Mouse (Mus musculus): ENCODE results near the gene Kcnt2.
A peak's percentile ranks its signal among the peaks of the same experiment; 100 is the strongest.

The Kcnt2 gene

GRCm38 (mm10) chr1:140513451-140513850 lies 267.5 kb downstream of the Kcnt2 start:
- DNase-seq (ENCODE audit: low spot score), result no peak

DNA sequence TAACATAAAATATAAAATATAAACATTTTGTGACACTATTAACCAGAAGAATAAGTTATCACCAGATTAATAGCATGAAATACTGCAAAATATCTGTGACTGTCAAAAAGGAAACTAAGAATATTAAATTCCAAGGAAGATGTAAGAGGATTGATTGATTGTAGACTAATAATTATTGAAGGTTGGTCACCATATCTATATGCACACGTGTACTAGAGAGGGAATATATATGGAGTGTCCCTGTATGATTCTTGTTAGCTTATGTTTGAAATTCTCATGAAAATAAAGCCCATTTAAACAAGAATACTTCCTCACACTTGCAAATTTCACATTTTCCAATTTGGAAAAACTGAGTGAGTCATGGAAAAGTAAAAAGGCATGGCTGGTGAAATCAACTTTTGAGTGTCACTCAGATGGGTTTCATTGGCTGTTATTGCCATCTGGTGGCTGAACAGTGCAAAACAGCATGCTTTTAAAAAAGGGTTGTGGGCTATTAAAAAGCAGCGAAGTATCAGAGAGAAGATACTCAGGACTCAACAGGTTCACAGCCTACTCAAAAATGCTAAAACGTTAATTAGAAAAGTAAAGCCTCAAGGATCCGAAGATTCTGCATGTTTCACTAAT lies 285.4 kb downstream of the Kcnt2 start:
- DNase-seq (ENCODE audit: low spot score), result peak; percentile 51

DNA sequence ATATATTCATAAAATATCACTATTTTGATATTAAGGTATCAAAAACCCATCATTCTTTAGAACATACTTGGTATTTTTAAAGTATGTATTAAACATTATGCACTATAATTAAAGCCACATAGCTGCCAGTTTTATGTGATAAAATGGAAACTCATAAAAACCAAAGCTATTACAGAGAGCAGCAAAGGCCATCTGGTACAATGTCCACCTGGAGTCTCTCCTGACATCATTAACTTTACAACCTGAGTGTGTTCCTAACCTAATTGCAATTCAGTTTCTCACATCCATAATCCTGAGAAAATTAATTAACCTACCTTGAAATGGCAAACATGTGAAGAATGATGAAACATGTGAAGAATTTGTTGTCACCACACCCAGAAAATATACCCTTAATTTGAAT lies 288.9 kb downstream of the Kcnt2 start:
- DNase-seq (ENCODE audit: low spot score), result no peak

GRCm38 (mm10) chr1:140542066-140542465 lies 296.1 kb downstream of the Kcnt2 start:
- no peak for DNase-seq (ENCODE audit: low spot score)

DNA sequence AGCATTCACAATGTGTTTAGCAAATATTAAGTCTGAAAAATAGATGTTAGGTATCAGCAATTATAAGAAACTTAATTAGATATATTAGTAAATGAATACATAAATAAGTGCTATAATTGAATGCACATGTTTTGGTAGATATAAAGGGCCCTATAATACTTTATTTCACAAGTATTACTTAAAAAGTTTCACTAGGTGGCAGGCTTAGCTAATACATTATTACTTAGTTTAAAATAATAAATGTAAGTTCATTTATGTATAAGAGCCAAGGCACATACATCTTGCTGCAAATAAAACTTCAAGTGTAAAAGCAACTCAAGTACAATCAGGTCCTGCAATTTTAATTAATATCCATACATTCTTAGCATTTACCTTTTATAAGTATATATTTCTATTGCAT lies 302.8 kb downstream of the Kcnt2 start:
- no peak for DNase-seq (ENCODE audit: low spot score)

GRCm38 (mm10) chr1:140560801-140561200 lies 314.8 kb downstream of the Kcnt2 start:
- no peak for DNase-seq (ENCODE audit: low spot score)

DNA sequence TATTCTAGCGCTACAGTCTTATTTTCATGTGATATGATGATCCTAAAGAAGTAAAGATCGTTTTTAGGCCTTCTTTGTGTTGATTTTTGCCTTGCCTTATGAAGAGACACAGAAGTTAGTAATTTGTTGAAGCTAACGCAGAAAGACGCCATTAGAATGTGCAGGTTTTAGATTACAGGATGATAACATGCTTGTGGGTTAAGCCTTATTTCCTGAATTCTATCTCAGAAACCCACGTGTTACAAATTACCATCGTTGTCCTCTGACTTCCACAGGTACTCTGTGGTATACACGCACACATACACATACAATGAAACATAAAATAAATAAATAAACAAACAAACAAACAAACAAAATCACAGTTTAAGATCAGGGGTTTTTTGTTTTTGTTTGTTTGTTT lies 326.2 kb downstream of the Kcnt2 start:
- no peak for DNase-seq (ENCODE audit: low spot score)

GRCm38 (mm10) chr1:140578607-140579006 lies 332.6 kb downstream of the Kcnt2 start:
- no peak for DNase-seq (ENCODE audit: low spot score)

- no peak for DNase-seq (ENCODE audit: low spot score)
Observed at GRCm38 (mm10) chr1:140588302-140588701, 342.3 kb downstream of the Kcnt2 start.

DNA sequence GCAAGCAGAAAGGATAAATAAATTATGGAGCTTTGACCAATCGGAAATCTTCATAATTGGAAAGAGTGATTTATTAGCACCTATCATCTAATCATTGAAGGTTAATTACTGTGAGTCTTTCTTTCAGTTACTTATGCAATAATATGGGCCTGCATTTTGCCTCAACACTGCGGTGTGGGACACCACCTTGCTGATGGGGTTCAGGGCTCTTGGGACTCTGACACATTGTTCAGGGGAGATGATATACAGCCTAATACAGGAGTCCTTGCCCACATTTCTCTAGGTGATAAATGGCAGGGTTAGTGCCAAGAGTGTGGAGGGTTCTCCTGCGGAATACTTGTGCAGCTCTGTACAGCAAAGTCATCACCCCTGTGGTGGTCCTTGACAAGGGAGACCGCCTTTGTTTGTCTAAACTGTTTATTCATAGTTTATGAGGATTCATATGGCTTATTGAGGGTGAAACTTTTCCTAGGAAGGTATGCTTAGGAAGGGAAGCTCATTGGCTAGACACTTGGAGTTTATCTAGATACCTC lies 362.9 kb downstream of the Kcnt2 start:
- DNase-seq (ENCODE audit: low spot score), result no peak

GRCm38 (mm10) chr1:140613101-140613500 lies 367.1 kb downstream of the Kcnt2 start:
- DNase-seq (ENCODE audit: low spot score), result no peak

- no peak for DNase-seq (ENCODE audit: low spot score)
Observed at GRCm38 (mm10) chr1:140614840-140615239, 368.9 kb downstream of the Kcnt2 start.

DNA sequence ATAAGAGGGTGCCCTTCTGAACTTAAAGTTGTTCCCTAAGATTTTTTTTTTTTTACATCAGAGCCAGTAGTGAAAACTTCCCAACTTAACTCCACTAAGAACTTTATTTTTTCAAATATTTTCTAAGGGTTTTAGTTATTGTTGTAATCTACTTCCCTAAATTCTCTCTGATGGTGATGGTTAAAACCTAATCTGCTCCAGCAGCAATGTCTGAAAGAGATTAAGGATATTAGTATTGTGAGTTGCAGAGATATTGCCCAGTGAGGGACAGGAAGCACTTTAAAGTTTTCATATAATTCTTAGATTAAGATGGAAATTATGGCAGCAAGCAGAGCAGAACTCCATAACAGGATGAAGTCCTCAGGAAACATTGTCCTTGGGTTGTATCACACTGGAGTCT lies 372.2 kb downstream of the Kcnt2 start:
- DNase-seq (ENCODE audit: low spot score), result no peak

DNA sequence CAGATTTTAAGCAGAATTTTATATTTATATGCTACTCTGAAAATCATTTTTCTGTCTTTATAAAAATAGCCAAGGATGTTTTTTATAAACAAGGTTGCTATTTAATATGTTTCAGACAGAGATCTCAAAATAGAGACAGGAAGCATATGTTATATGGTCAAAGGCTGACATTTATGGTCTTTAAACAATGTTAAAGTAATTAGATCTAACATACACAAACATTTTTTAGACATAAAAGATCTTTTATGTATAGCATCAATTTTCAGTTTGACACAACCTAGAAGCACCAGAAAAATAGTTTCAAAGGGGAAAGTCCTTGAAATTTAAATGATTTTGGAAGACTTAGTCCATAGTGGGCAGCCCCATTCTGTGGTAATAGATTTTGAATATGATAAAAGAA lies 379.0 kb downstream of the Kcnt2 start:
- DNase-seq (ENCODE audit: low spot score), result no peak

DNA sequence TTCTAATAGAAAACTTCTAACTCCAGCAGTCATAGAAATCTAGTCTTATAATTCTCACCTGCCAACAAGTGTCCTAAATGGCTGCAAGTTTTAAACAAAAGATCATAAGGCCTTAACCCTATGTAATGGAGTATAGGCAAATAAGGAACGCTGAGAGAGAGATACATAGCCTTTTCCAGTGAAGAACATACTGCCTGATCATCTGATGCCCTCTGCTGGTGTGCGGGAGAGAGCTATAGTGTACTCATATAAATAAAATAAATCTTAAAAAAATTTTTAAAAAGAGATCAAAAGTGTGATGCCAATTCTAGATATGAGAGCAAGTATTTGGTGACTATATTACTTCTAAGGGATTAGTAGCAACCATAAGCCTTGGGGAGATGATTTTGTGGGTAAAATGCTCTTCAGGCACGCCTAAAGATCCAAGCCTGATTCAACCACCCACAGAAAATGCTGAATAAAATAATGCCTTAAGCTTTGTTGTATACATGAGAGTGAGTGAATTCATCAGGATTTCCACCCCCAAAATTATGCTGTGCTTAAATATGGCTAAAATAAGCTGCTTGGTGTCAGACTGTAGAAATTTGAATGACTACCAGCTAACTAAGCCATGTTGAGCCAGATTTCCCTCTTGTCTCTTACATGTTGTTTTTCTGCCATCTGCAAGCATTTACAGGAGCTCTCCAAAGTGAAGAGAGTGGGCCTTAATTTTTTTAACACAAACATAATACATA lies 413.8 kb downstream of the Kcnt2 start:
- DNase-seq (ENCODE audit: low spot score), result no peak

GRCm38 (mm10) chr1:140660751-140661403 lies 414.9 kb downstream of the Kcnt2 start:
- no peak for DNase-seq (ENCODE audit: low spot score)

- no peak for DNase-seq (ENCODE audit: low spot score)
Observed at GRCm38 (mm10) chr1:140661404-140661787, 415.4 kb downstream of the Kcnt2 start.
